Mouse (Mus musculus) 3134 (cell line): ENCODE data around the gene Mrto4.
"Not testable (repeated sequence)": the region's sequence is repeated elsewhere in the genome, so short reads cannot be mapped to it uniquely, and the experiment has no call there.

ENCODE experiments used
- DNase-seq: peaks from one replicate; pipeline ENCODE4 v3.0.0-alpha.2; 2011; ENCODE audit warnings: low spot score; ENCODE audit not compliant: insufficient read length; ENCODE audit errors: extremely low read depth

Gene Mrto4

DNA sequence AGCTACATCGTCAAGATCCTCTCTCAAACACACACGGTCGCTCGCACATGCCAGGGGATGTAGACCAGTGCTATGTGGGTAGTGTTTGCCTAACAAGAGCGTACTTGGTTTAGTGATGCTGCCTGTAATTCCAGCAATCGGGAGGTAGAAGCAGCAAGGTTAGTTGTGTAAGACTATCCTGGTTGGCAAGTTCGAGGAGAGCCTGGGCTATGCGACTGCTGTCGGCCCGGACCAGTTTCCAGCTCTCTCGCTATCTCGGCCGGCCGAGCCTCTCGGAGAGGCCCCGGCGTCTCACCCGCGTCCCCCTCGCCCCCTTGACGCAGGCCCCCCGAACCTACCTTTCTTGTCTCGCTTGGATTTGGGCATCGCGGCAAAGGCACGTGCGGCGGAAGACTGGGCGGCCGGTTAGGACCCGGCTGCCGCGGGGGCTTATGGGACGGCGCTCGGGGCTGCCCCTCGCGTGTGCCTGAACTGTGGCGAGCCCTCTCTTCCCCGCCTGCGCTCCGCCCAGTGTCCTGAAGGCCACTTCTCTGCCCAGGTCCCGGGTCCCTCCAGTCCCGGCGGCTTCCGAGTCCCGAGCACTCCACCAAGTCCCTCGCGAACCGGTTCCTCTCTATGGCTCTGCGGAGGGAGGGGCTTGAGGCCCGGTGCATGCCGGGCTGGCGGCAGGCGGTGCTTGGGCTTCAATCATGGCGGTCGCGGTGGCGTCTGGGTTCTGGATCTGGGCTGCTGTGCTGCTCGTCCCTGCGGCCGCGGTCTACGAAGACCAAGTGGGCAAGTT, at the start of gene Mrto4, which contains the start of the genes Emc1 and Ubr4:
Mrto4 (minus strand) TSS at position 646 of the 781 bp plus-strand sequence.
Emc1 (plus strand) TSS at position 657 of the 781 bp plus-strand sequence.
Ubr4 (plus strand) TSS at position 679 of the 781 bp plus-strand sequence.
- DNase-seq, result peak; percentile 89

DNA sequence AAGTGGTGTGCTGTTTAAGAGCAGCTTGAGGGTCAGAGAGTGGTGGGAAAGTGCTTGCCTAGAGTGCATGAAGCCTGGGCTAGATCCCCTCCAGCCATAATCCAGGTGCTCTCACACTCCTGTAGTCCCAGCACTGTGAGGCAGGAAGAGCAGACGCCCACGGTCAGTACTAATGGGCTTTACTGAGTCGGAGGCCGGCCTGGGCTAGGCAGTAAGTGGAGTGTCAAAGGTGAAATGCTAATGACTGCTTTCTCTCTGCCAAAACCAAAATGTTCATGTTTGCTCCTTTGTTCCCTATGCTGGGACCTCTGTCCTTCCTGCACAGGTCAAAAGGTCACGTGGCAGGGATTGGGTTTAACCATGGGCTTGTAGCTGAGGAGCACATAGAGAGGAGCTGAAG, 48.1 kb upstream of the Mrto4 start:
- DNase-seq, result no peak

DNA sequence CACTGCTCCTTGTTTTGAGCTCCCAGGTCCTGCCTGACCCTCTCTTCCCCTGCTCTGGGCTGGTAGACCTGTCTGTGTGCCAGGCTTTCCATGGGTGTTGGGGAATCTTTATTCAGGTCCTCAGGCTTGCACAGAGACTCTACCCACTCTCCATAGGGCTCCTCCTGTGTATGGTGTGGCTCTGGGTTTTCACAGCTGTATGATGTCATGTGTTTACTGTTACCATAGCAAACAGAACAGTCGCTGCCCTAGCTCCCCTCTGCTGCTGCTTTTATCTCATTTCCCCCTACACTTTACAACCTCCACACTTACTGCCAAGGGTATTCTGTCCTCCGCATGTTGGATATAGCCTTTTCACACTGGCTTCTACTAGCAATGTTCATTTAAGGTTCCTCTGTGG, 43.1 kb upstream of the Mrto4 start:
- no peak for DNase-seq

DNA sequence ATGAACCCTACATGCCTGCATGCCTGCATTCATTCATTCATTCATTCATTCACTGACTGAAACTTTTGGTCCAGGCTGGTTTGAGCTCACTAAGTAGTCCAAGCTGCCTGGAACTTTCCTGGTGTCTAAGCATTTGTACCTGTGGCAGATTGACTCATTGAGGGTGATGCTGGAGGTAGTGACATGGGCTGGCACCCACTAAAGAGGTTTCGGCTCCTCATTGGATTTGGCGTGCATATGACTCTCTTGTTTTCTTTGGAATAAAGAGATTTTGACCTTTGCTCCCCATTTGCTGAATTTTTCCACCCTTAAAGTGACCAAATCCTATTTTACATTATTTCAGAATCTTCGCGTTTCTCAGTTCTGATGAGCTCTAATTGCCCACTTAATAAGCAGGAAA, 37.2 kb upstream of the Mrto4 start:
- no peak for DNase-seq

GRCm38 (mm10) chr4:139386869-139387319, 34.5 kb upstream of the Mrto4 start:
- no peak for DNase-seq

GRCm38 (mm10) chr4:139385841-139386240, 33.5 kb upstream of the Mrto4 start:
- DNase-seq, result not testable (repeated sequence)

DNA sequence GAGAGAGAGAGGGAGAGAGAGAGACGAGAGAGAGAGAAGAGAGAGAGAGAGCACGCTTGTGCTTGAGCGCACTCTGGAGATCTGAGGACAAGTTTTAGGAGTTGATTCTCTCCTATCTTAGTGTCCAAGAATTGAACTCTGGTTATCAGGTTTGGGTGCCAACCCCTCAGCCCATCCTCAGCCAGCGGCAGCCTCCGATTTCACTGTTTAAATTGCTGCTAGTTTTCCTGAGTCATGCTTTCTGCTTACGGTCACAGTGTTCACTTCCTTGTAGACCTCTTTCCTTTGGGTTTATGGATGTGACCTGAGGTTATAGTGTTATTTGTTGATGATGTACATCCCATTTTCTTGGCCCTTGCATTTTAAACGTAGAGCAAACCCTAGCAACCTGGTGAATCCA, 29.9 kb upstream of the Mrto4 start:
- DNase-seq, result no peak

- no peak for DNase-seq
Measured at GRCm38 (mm10) chr4:139381452-139381845, 29.1 kb upstream of the Mrto4 start.

GRCm38 (mm10) chr4:139380775-139381451, 28.5 kb upstream of the Mrto4 start:
- no peak for DNase-seq

- peak; percentile 99 for DNase-seq
Measured at GRCm38 (mm10) chr4:139380207-139380748, 27.9 kb upstream of the Mrto4 start.

DNA sequence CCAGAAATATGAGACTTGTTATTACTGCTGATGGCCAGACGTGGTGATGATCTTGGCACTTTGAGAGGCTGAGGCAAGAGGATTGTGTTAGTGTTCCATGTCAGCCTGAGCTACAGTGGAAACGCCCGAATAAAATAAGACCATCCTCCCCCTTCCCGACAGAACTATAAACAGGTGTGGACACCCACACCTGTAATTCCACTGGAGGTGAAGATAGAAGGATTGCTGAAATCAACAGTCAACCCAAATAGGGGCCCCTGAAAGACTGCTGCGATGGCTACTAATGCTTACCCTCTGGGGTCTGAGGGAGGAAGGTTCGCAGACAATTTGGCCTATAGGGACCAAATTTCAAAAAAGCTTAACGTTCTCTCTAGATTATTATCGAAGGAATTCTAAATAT, 27.3 kb upstream of the Mrto4 start:
- DNase-seq, result no peak

DNA sequence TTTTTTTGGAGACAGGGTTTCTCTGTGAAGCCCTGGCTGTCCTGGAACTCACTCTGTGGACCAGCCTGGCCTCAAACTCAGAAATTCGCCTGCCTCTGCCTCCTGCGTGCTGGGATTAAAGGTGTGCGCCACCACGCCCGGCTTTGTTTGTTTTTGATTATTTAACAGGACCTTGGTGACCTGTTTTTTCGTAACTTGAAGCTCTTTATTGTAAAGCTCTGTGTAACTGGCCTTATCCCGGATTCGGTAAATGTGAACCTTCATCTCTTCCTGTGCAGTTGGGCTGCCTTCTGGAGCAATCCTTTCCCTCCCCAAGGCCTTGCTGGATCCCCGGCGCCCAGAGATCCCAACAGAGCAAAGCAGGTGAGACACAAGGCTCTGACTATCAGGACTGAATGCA, 21.2 kb upstream of the Mrto4 start:
- DNase-seq, result no peak

DNA sequence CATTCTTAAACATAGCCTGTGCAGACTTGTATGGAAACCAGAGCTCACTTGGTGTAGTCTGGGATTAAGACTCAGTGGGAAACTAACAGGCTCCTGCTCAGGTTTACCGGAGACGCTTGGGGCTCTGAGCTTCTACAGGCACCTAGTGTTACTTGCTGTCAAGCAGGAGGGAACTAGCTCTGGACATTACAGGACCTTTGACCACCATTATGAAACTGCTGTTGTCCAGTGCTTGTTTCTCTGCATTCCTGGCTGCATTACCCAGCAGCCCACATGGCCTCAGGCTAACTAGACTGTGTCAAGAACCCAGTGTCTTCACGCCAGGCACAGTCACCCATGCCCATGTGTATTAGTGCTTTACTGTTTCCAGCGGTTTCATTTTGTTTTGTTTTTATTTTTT, 20.8 kb upstream of the Mrto4 start:
- no peak for DNase-seq

DNA sequence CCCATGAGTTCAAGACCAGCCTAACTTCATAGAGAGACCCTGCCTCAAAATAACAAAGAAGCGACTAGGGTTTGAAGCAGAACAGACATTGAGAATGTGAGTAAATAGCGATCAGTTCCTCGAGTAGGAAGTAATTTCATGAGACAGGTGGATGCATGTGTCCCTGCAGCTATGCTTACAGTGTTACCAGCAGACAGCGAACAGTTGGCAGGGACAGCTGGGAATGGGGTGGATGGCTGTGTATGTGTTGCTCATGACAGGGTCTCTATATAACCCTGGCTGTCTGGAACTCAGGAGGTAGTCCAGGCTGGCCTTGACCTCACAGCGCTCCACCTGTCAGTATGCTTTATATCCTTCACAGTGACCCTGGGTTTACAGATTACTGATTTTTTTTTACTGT, 15.7 kb upstream of the Mrto4 start:
- DNase-seq, result no peak

GRCm38 (mm10) chr4:139367336-139367735, 15.0 kb upstream of the Mrto4 start:
- no peak for DNase-seq

DNA sequence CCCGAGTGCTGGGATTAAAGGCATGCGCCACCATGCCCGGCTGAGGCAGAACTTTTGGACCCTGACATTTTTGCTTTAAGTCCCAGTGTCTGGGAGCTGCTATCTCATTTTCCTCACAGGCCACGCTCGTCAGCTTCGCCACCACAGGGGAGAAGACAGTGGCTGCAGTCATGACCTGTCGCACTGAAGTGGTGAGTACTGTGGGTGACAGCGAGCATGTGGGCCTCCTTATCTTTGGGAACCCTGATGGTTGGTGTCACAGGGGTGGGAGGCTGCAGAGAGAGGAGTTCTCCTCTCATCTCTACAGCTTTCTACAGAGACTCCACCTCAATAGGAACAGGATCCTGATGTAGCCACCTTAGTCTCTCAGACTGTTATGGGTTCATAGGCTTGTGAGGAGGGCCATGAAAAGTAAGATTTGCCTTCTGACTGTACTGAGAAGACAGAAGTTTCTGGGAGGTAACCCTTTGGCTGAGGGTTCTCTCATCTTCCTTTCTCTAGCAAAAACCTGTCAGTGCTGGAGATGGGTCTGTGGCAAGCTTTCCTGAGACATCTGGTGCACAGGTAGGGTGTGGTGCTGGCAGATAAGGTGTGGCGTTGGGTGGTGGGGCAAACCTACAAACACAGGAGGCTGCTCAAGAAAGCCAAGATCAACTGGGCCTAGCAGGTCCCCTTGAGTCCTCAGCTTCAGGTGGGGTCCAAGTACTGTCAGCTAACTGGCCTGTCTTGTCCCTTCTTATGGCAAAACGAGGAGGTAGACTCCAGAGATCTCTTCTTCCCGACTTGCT, 8.6 kb upstream of the Mrto4 start:
- no peak for DNase-seq

DNA sequence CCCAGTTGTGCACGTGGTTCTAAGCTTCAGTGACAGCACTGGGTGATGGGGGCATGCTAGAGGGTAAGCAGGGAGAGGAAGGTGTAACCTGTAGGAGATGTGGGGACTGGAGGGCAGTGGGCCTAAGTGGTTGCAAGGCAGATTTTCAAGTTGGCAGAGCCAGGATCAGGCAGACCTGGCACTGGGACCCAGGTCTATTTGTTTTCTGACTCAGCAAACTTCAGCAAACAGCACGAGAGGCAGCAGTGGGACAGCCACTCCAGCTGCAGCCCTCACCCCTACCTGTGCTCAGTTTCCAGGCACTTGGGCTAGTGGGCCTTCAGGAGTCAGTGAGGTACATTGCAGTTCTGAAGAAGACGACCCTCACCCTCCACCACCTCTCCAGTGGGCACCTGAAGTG, 4.8 kb upstream of the Mrto4 start:
- no peak for DNase-seq

DNA sequence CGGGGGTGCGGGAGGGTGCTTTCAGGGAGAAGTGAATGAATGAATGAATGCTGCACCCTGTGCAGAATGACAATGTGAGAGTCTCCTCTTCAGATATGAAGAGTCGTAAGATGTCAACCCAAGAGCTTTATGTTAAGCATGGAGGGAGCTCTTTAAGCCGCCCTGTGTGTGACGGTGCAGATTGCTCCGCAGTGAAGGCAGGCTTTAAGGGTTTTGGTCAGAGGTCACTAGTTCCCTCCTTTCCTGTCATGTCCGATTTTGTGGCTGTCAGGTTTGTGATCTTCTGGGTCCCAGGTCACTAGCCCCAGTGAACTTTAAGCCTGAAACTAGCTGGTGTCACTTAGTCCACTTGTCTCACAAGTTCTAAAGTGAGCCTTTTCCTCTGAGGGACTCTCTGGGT, 456 bp upstream of the Mrto4 start:
- DNase-seq, result no peak

GRCm38 (mm10) chr4:139345416-139346019, 6.9 kb downstream of the Mrto4 start:
- DNase-seq, result no peak

DNA sequence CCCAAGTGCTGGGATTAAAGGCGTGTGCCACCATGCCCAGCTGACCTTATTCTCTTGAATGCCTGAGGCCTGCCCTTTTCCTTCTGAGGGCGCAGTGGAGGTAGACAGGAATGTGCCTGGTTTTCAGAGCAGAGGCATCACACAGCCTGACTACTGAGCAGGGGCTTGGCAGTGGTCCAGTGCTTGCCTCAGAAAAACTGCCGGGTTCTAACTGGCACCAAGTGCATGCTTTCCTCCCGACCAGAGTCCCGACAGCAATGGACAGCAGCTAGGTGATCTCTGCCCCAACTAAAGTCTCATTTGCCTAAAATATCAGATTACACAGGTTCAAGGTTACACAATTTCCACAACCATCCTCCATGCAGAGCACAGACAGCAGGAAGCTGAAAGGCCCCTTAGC, 8.7 kb downstream of the Mrto4 start:
- DNase-seq, result no peak
